Mouse (Mus musculus) thymus, adult 2 months (tissue): ENCODE data around the gene Cbl. TPM values are rescaled to one million over a fixed set of nuclear protein-coding genes. Genes with fewer than 3 reads are reported as not detected.
A peak's percentile ranks its signal among the peaks of the same experiment; 100 is the strongest.

Experiments
- DNase-seq: peaks from one replicate; pipeline ENCODE4 v3.0.0; 2021
- H3K27ac ChIP-seq: fragments of 200-500 bp; 2 replicates; pipeline ENCODE4 v1.5.1; 2012; ENCODE audit warnings: low read length, control low read depth; ENCODE audit not compliant: control insufficient read depth, insufficient read depth
- H3K27me3 ChIP-seq: fragments of 200-500 bp; 2 replicates; pipeline ENCODE4 v1.6.1; 2012; ENCODE audit warnings: mild to moderate bottlenecking, low read length, moderate library complexity, mixed read lengths; ENCODE audit not compliant: control insufficient read depth, insufficient read depth
- H3K36me3 ChIP-seq: fragments of 200-500 bp; 2 replicates; pipeline ENCODE4 v1.6.1; 2012; ENCODE audit warnings: mild to moderate bottlenecking, low read length, moderate library complexity; ENCODE audit not compliant: control insufficient read depth, insufficient read depth
- H3K4me1 ChIP-seq: fragments of 200-500 bp; replicated peaks from 2 replicates; pipeline ENCODE4 v1.6.1; 2012; ENCODE audit warnings: low read length; ENCODE audit not compliant: control insufficient read depth, insufficient read depth
- H3K4me3 ChIP-seq: fragments of 200-500 bp; 2 replicates; pipeline ENCODE4 v1.5.1; 2012; ENCODE audit warnings: mild to moderate bottlenecking, low read length, control low read depth, moderate library complexity; ENCODE audit not compliant: control insufficient read depth, insufficient read depth
- CTCF ChIP-seq: fragments of 200-500 bp; IDR thresholded peaks from 2 replicates; pipeline ENCODE4 v1.5.1; 2012; ENCODE audit warnings: mild to moderate bottlenecking, control low read depth, low read length, moderate library complexity, borderline replicate concordance; ENCODE audit not compliant: control insufficient read depth, poor library complexity, insufficient read depth; ENCODE audit errors: extremely low read depth
- POLR2A ChIP-seq: fragments of 200-500 bp; IDR thresholded peaks from 2 replicates; pipeline ENCODE4 v1.6.1; 2012; ENCODE audit warnings: mild to moderate bottlenecking, low read length, control low read depth, moderate library complexity; ENCODE audit not compliant: control insufficient read depth, poor library complexity, insufficient read depth; ENCODE audit errors: extremely low read depth
- WGBS: fragments of 180-500 bp; shearing (Covaris S2); methylation state at CpG from one replicate; pipeline ENCODE4 v1.1.7; 2018; 5-methylcytosine and 5-hydroxymethylcytosine counted together
- polyA plus RNA-seq: library from polyadenylated mRNA; depleted of rRNA; stranded (reverse); fragments of >200 nt; gene quantifications from 2 replicates; pipeline ENCODE4 v1.2.3, GENCODE M21; 2012; rRNA removed

The Cbl gene
- polyA plus RNA-seq, 1 experiment, result 132 TPM

- Histone ChIP-seq H3K36me3 (no peaks in the 10 kb centered on the region), H3K4me1 (peaks cover 21% of the 10 kb centered on the region), H3K27me3 (no peaks in the 10 kb centered on the region), H3K27ac (no peak overlapping the region), H3K4me3 (no peak overlapping the region)
- DNase-seq, result no peak
- TF ChIP-seq CTCF (no peak), POLR2A (no peak)
- 61% methylated on average over 3 of the region's 3 CpGs for WGBS
These were observed 139.1 kb downstream of the Cbl start for GRCm38 (mm10) chr9:44094737-44095136.

GRCm38 (mm10) chr9:44093612-44094503, 140.0 kb downstream of the Cbl start:
- WGBS, result 25% methylated on average over 24 of the region's 24 CpGs
- Histone ChIP-seq H3K4me3 (no peak overlapping the region), H3K27ac (no peak overlapping the region), H3K36me3 (no peaks in the 10 kb centered on the region), H3K27me3 (no peaks in the 10 kb centered on the region), H3K4me1 (peaks cover 30% of the 10 kb centered on the region)
- DNase-seq, result peak; percentile 89
- TF ChIP-seq POLR2A (no peak), CTCF (peak; percentile 96)

Other genes starting within 250 kb of the Cbl start
- gene Thy1, start 190.7 kb downstream of the Cbl start, polyA plus RNA-seq, result 3,068 and 3,478 TPM in 2 replicates
- 4.5 and 6.8 TPM in 2 replicates for gene Usp2, start 167.0 kb downstream of the Cbl start, polyA plus RNA-seq
- 0.09 TPM in 1 of 2 replicates, not detected in the other for gene Mfrp, start 132.3 kb downstream of the Cbl start, polyA plus RNA-seq
- gene C1qtnf5, start 126.8 kb downstream of the Cbl start, polyA plus RNA-seq, result 3.4 and 5.0 TPM in 2 replicates
- not detected in 2 replicates for gene Gm49380, start 120.5 kb downstream of the Cbl start, polyA plus RNA-seq
- gene Rnf26, start 120.5 kb downstream of the Cbl start, polyA plus RNA-seq, result 72.3 and 119 TPM in 2 replicates
- 13.0 and 18.7 TPM in 2 replicates for gene Mcam, start 99.6 kb downstream of the Cbl start, polyA plus RNA-seq
- 6.1 and 13.0 TPM in 2 replicates for gene Ccdc153, start 6.6 kb upstream of the Cbl start, polyA plus RNA-seq
- gene Pdzd3, start 17.4 kb upstream of the Cbl start, polyA plus RNA-seq, result 0.55 and 0.59 TPM in 2 replicates
- 13.4 and 16.2 TPM in 2 replicates for gene Nlrx1, start 34.5 kb upstream of the Cbl start, polyA plus RNA-seq
- gene Abcg4, start 54.6 kb upstream of the Cbl start, polyA plus RNA-seq, result 1.2 and 2.7 TPM in 2 replicates
- 71.1 and 71.9 TPM in 2 replicates for gene Hinfp, start 71.6 kb upstream of the Cbl start, polyA plus RNA-seq
- gene C2cd2l, start 86.2 kb upstream of the Cbl start, polyA plus RNA-seq, result 94.1 and 110 TPM in 2 replicates
- 47.9 and 49.5 TPM in 2 replicates for gene Dpagt1, start 92.0 kb upstream of the Cbl start, polyA plus RNA-seq
- 891 and 1,033 TPM in 2 replicates for gene H2afx, start 100.6 kb upstream of the Cbl start, polyA plus RNA-seq
- gene Hmbs, start 110.2 kb upstream of the Cbl start, polyA plus RNA-seq, result 40.7 and 42.2 TPM in 2 replicates
- gene Vps11, start 127.6 kb upstream of the Cbl start, polyA plus RNA-seq, result 37.9 and 40.8 TPM in 2 replicates
- 74.4 and 75.5 TPM in 2 replicates for gene Hyou1, start 145.4 kb upstream of the Cbl start, polyA plus RNA-seq
- 22.4 and 32.9 TPM in 2 replicates for gene Slc37a4, start 162.8 kb upstream of the Cbl start, polyA plus RNA-seq
- gene Rps25, start 173.1 kb upstream of the Cbl start, polyA plus RNA-seq, result 220 and 258 TPM in 2 replicates
- 49.1 and 57.4 TPM in 2 replicates for gene Trappc4, start 173.6 kb upstream of the Cbl start, polyA plus RNA-seq
- 30.0 and 30.9 TPM in 2 replicates for gene Ccdc84, start 184.5 kb upstream of the Cbl start, polyA plus RNA-seq
- 0.08 and 0.22 TPM in 2 replicates for gene Foxr1, start 207.1 kb upstream of the Cbl start, polyA plus RNA-seq
- 1.4 and 1.6 TPM in 2 replicates for gene Upk2, start 220.9 kb upstream of the Cbl start, polyA plus RNA-seq
- gene Bcl9l, start 248.8 kb upstream of the Cbl start, polyA plus RNA-seq, result 38.7 and 50.4 TPM in 2 replicates